11 mouse cellular contexts compared by ENCODE assay signal in the genomic region with DNA sequence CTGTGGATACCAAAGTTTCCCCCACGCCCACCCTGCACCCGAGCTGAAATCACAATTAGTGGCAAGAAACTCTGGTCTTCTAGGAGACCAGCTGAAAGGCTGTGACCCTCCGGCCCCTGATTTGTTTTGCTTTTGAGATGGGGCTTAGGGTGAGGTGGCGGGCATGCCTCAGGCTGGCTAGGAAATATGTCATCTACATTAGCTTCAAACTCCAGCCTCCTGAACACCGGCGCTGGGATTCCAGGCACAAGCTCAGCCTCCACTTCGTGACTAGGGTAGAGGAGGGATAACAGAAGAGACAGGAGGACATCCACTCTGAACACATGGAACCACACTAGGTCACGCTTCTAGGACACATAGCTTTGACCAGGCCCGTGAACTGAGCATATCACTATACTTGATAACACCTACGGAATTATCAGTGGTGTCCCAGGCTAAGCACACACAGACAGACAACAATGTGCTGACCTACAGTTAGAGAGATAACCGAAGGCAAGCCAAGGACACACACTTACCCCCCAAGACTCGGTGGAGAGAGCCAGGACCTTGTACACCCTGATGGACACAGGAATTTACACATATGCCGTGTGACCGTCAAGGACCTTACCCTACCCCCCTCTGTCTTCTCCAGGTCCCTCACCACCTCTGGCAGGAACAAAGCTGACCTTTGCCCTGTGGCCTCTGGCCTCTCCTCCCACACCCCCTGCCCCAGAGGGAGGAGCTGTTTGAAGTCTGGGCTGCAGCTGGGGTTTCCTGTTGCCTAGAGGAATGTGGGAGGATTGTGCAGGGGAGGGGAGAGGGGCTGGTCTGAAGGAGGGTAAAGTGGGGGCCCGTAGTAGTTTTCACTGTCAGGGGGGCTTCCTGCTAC. TPM values are rescaled to one million over a fixed set of nuclear protein-coding genes. Genes with fewer than 3 reads are reported as not detected.
DNase-seq lines count a peak whose midpoint lies in the region; ATAC-seq and TF ChIP-seq lines count a peak whose summit lies in the region.
"Had no signal": no experiment of that assay in that cellular context is flagged by ENCODE, and none has a peak within 500 bp of the region (broad histone marks: within the 10 kb centered on the region; RNA-seq: fewer than 3 reads in every experiment).

No protein-coding gene starts in this region.

- ATAC-seq in erythroid progenitor cell, adult 5-6 weeks (replicated peaks; ENCODE audit: low FRiP score, poor library complexity, severe bottlenecking), result 0 out of 2 replicates have a peak, but pooled peaks have one; percentile 4
- ATAC-seq: hindbrain, postnatal 0 days had no signal

- TF ChIP-seq CTCF in E14TG2a.4 (conservative IDR thresholded peaks at IDR 0.05; ENCODE audit: low read length), result no peak

- H3K4me1 ChIP-seq in E14TG2a.4 (replicated peaks; ENCODE audit: low read depth, low read length), result peaks cover 75% of the 10 kb centered on the region

- no peaks in the 10 kb centered on the region for H3K36me3 ChIP-seq in E14TG2a.4 (ENCODE audit: insufficient read depth, low read length)

- peak; percentile 92 for DNase-seq in heart, adult 11 months
- no peak for DNase-seq in heart, adult 9 months (ENCODE audit: low spot score in 2 of 2)
- peak; percentile 65 for DNase-seq in liver
- no peak for DNase-seq in frontal cortex, adult 2 months (ENCODE audit: extremely low spot score in 1 of 2, low spot score in 1 of 2)
- no peak for DNase-seq in natural killer cell, adult 2 months (ENCODE audit: low spot score in 2 of 2)
- DNase-seq in layer of hippocampus, postnatal 36 days, result no peak
- DNase-seq: lung, adult 2 months had no signal

- H3K27me3 ChIP-seq in E14TG2a.4 (ENCODE audit: insufficient read depth, low read length), result no peaks in the 10 kb centered on the region

- peak overlapping the region; percentile 27 for H3K4me3 ChIP-seq in E14TG2a.4 (replicated peaks; ENCODE audit: low read length)

- no peaks in the 10 kb centered on the region for H3K9me3 ChIP-seq in E14TG2a.4 (ENCODE audit: low read length)

RNA-seq across cellular contexts. Expression of gene Ahdc1, which starts 3.3 kb away (rescaled TPM):
- total RNA-seq in erythroid progenitor cell, adult 5-6 weeks (2015; ENCODE audit: low replicate concordance), result 2.9 TPM in 2 replicates
- total RNA-seq in erythroid progenitor cell, adult 5-6 weeks (2017; ENCODE audit: low replicate concordance), result 0.26 TPM in 1 of 2 replicates, not detected in the other
- 28.5 and 28.6 TPM in 2 replicates for polyA plus RNA-seq in frontal cortex, adult 2 months (2012; rRNA removed)
- total RNA-seq in layer of hippocampus, postnatal 36 days (2021), result 100 to 1,000 TPM; 111 to 113 TPM

RNA-seq across cellular contexts. Expression of gene Fgr, which starts 33.9 kb away (rescaled TPM):
- 8.4 and 12.6 TPM in 2 replicates for total RNA-seq in erythroid progenitor cell, adult 5-6 weeks (2015; ENCODE audit: low replicate concordance)
- total RNA-seq in erythroid progenitor cell, adult 5-6 weeks (2017; ENCODE audit: low replicate concordance), result 7.8 and 9.7 TPM in 2 replicates
- polyA plus RNA-seq in frontal cortex, adult 2 months (2012; rRNA removed), result 0.18 and 0.19 TPM in 2 replicates
- total RNA-seq in layer of hippocampus, postnatal 36 days (2021), result under 1 TPM in 1 of 2 experiments, not detected in 1; 0.66 TPM
- polyA plus RNA-seq: neural tube, embryonic 14.5 days had no signal

Comparison
In these comparisons a context has a peak if more than half of its experiments do, and no peak if none do; other contexts are left out.
1. DNase-seq: peak in heart, adult 11 months (single experiment) and liver (single experiment); none in heart, adult 9 months (0 of 2), frontal cortex, adult 2 months (0 of 2), natural killer cell, adult 2 months (0 of 2) and layer of hippocampus, postnatal 36 days (0 of 2).
2. RNA of gene Ahdc1, which starts 3.3 kb away (total RNA-seq): 111 to 113 TPM in layer of hippocampus, postnatal 36 days; 0.26 to 2.9 TPM in erythroid progenitor cell, adult 5-6 weeks; every median in the first group is over 10 times any median in the second.
3. RNA of gene Fgr, which starts 33.9 kb away (total RNA-seq): 7.8 to 12.6 TPM in erythroid progenitor cell, adult 5-6 weeks; 0.66 TPM in layer of hippocampus, postnatal 36 days; every median in the first group is over 4 times any median in the second.